Mouse (Mus musculus): Measurements from ENCODE around the gene Slu7. TPM values are rescaled to one million over a fixed set of nuclear protein-coding genes. Genes with fewer than 3 reads are reported as not detected.
A peak's percentile ranks its signal among the peaks of the same experiment; 100 is the strongest.

Slu7 gene
- polyA plus RNA-seq, 1 experiment from 2014 or later: 71.6 TPM

GRCm38 (mm10) chr11:43449916-43450315 lies 16.4 kb downstream of the Slu7 start:
- WGBS: 88% methylated on average over 2 of the region's 2 CpGs
- H3K4me3 ChIP-seq (ENCODE audit: low read depth, low read length): no peak overlapping the region
- ATAC-seq (ENCODE audit: low FRiP score) (no peak), DNase-seq (ENCODE audit: low spot score, missing footprints) (no peak)
- H3K4me1 ChIP-seq (ENCODE audit: control insufficient read depth, insufficient read depth, low read length): no peaks in the 10 kb centered on the region
- H3K9me3 ChIP-seq (ENCODE audit: control insufficient read depth, low read length): no peaks in the 10 kb centered on the region
- H3K9ac ChIP-seq (ENCODE audit: low read length): no peak overlapping the region
- no peak overlapping the region for H3K27ac ChIP-seq (ENCODE audit: low read depth, low read length)
- H3K36me3 ChIP-seq (ENCODE audit: control insufficient read depth, insufficient read depth, low read length): peaks cover 9% of the 10 kb centered on the region; the same call in 1 of the 2 replicates
- no peaks in the 10 kb centered on the region for H3K27me3 ChIP-seq (ENCODE audit: control insufficient read depth, insufficient read depth, low read length)
- H3K4me2 ChIP-seq: no peak overlapping the region

- DNase-seq (ENCODE audit: low spot score, missing footprints): peak; percentile 57
- Histone ChIP-seq H3K9me3 (ENCODE audit: control insufficient read depth, low read length) (no peaks in the 10 kb centered on the region), H3K4me2 (no peak overlapping the region), H3K27ac (ENCODE audit: low read depth, low read length) (no peak overlapping the region), H3K36me3 (ENCODE audit: control insufficient read depth, insufficient read depth, low read length) (peaks cover under 1% of the 10 kb centered on the region; the same call in 1 of the 2 replicates), H3K9ac (ENCODE audit: low read length) (no peak overlapping the region), H3K4me3 (ENCODE audit: low read depth, low read length) (no peak overlapping the region), H3K27me3 (ENCODE audit: control insufficient read depth, insufficient read depth, low read length) (no peaks in the 10 kb centered on the region), H3K4me1 (ENCODE audit: control insufficient read depth, insufficient read depth, low read length) (no peaks in the 10 kb centered on the region)
- 65% methylated on average over 4 of the region's 4 CpGs for WGBS
- no peak for ATAC-seq (ENCODE audit: low FRiP score)
Measured at GRCm38 (mm10) chr11:43451322-43451721, 17.8 kb downstream of the Slu7 start.

- Histone ChIP-seq H3K27ac (ENCODE audit: low read depth, low read length) (no peak overlapping the region), H3K9ac (ENCODE audit: low read length) (no peak overlapping the region), H3K4me2 (no peak overlapping the region), H3K9me3 (ENCODE audit: control insufficient read depth, low read length) (no peaks in the 10 kb centered on the region), H3K4me3 (ENCODE audit: low read depth, low read length) (no peak overlapping the region), H3K27me3 (ENCODE audit: control insufficient read depth, insufficient read depth, low read length) (no peaks in the 10 kb centered on the region), H3K4me1 (ENCODE audit: control insufficient read depth, insufficient read depth, low read length) (no peaks in the 10 kb centered on the region), H3K36me3 (ENCODE audit: control insufficient read depth, insufficient read depth, low read length) (no peaks in the 10 kb centered on the region)
- no peak for DNase-seq (ENCODE audit: low spot score, missing footprints)
- 84% methylated on average over 2 of the region's 2 CpGs for WGBS
- no peak for ATAC-seq (ENCODE audit: low FRiP score)
Measured at GRCm38 (mm10) chr11:43452266-43452665, 18.7 kb downstream of the Slu7 start.

- Histone ChIP-seq H3K9ac (ENCODE audit: low read length) (no peak overlapping the region), H3K4me1 (ENCODE audit: control insufficient read depth, insufficient read depth, low read length) (no peaks in the 10 kb centered on the region), H3K36me3 (ENCODE audit: control insufficient read depth, insufficient read depth, low read length) (no peaks in the 10 kb centered on the region), H3K27ac (ENCODE audit: low read depth, low read length) (no peak overlapping the region), H3K27me3 (ENCODE audit: control insufficient read depth, insufficient read depth, low read length) (no peaks in the 10 kb centered on the region), H3K9me3 (ENCODE audit: control insufficient read depth, low read length) (no peaks in the 10 kb centered on the region), H3K4me2 (no peak overlapping the region), H3K4me3 (ENCODE audit: low read depth, low read length) (no peak overlapping the region)
- DNase-seq (ENCODE audit: low spot score, missing footprints) (no peak), ATAC-seq (ENCODE audit: low FRiP score) (no peak)
- 93% methylated on average over 25 of the region's 25 CpGs for WGBS
Measured at GRCm38 (mm10) chr11:43463204-43463603, 29.7 kb downstream of the Slu7 start.

- WGBS: 78% methylated on average over 5 of the region's 5 CpGs
- Histone ChIP-seq H3K9ac (ENCODE audit: low read length) (no peak overlapping the region), H3K4me1 (ENCODE audit: control insufficient read depth, insufficient read depth, low read length) (peaks cover 5% of the 10 kb centered on the region; the same call in 1 of the 2 replicates), H3K27me3 (ENCODE audit: control insufficient read depth, insufficient read depth, low read length) (no peaks in the 10 kb centered on the region), H3K36me3 (ENCODE audit: control insufficient read depth, insufficient read depth, low read length) (no peaks in the 10 kb centered on the region), H3K9me3 (ENCODE audit: control insufficient read depth, low read length) (no peaks in the 10 kb centered on the region), H3K4me2 (no peak overlapping the region), H3K27ac (ENCODE audit: low read depth, low read length) (no peak overlapping the region), H3K4me3 (ENCODE audit: low read depth, low read length) (no peak overlapping the region)
- DNase-seq (ENCODE audit: low spot score, missing footprints): peak; percentile 33
- no peak for ATAC-seq (ENCODE audit: low FRiP score)
Measured at GRCm38 (mm10) chr11:43470118-43470517, 36.6 kb downstream of the Slu7 start.

DNA sequence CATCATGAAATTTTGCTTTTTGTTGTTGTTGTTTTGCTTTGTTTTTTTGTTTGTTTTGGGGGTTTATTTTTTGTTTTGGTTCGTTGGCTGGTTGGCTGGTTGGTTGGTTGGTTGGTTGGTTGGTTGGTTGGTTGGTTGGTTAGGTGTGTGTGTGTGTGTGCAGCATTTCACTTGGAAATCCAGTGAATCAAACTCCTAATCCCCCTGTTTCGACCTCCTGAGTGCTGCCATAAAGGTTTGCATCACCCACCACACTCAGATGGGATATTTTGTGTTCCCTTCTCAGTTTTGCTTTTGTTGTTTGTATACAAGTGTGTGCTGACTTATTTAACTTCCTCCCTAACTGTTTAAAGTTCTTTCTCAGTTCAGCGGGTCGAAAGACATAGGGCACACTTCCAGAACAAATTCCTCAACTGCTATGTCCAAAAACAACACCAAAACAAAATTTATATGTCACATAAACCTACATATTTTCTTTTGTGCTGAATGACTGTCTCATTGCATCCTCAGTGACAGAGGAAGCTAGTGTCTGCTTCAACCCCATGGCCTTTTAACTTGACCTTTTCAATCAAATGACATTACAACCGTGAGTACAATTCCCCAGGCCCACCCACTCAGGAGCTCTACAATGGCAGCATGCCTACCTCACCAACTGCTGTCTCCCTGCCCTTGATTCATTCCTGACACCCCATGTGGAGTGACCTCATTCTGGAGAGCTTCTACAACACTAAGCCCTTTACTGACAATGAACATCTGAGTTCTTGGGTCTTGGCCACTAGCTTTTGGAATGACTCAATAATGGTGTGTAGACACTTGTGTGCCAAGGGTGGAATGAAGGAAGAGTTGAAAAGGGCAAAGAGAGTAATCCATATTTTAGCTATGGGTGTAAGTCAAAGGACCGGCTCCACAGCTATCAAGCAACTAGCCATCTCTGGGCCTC lies 37.6 kb downstream of the Slu7 start:
- Histone ChIP-seq H3K36me3 (ENCODE audit: control insufficient read depth, insufficient read depth, low read length) (no peaks in the 10 kb centered on the region), H3K9me3 (ENCODE audit: control insufficient read depth, low read length) (no peaks in the 10 kb centered on the region), H3K9ac (ENCODE audit: low read length) (no peak overlapping the region), H3K4me1 (ENCODE audit: control insufficient read depth, insufficient read depth, low read length) (peaks cover 5% of the 10 kb centered on the region; the same call in 1 of the 2 replicates), H3K4me3 (ENCODE audit: low read depth, low read length) (no peak overlapping the region), H3K4me2 (no peak overlapping the region), H3K27ac (ENCODE audit: low read depth, low read length) (no peak overlapping the region), H3K27me3 (ENCODE audit: control insufficient read depth, insufficient read depth, low read length) (no peaks in the 10 kb centered on the region)
- ATAC-seq (ENCODE audit: low FRiP score) (no peak), DNase-seq (ENCODE audit: low spot score, missing footprints) (peak; percentile 78)
- 71% methylated on average over 6 of the region's 6 CpGs for WGBS

DNA sequence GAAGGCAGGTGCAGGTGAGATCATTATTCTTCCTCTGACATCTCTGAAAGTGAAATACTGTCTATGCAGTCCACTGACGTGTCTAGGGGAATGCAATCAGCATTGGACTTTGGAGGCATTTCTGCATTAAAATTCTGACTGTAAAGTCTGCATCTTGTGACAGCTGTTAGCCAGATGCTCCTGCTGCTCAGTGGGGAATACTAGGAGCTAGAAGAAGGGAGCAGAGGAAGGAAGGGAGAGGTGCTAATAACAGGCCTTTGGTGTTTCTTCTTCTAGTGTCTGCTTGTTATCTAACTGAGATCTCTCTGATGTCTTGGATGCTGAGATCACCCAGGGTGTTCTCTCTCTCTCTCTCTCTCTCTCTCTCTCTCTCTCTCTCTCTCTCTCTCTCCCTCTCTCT lies 39.6 kb downstream of the Slu7 start:
- WGBS: 69% methylated on average over 1 of the region's 1 CpGs
- Histone ChIP-seq H3K9me3 (ENCODE audit: control insufficient read depth, low read length) (no peaks in the 10 kb centered on the region), H3K4me3 (ENCODE audit: low read depth, low read length) (no peak overlapping the region), H3K9ac (ENCODE audit: low read length) (no peak overlapping the region), H3K27ac (ENCODE audit: low read depth, low read length) (no peak overlapping the region), H3K36me3 (ENCODE audit: control insufficient read depth, insufficient read depth, low read length) (no peaks in the 10 kb centered on the region), H3K4me1 (ENCODE audit: control insufficient read depth, insufficient read depth, low read length) (peaks cover 5% of the 10 kb centered on the region; the same call in 1 of the 2 replicates), H3K4me2 (no peak overlapping the region), H3K27me3 (ENCODE audit: control insufficient read depth, insufficient read depth, low read length) (no peaks in the 10 kb centered on the region)
- DNase-seq (ENCODE audit: low spot score, missing footprints) (peak; percentile 85), ATAC-seq (ENCODE audit: low FRiP score) (no peak)

DNA sequence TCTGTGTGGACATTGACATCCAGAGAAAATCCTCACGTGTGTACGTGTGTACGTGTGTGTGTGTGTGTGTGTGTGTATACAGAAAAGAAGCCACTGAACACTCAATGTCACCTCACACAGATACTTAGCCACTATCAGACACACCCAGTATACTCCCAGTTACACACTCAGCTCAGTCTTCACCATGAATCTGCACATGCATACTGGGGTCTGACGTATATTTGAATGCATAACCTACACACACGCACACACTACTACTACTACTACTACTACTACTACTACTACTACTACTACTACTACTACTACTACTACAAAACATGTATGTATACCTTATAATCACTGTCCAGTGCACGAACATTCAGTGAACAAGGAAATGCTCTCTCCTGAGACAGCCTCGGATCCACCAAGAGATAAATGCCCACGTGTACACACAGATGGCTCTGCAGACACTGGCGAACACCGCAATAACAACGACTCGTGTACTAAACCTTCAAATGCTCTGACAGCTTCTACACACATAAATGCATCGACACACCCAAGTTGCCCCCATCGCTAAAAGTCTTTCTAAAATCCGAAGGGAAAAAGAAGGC lies 40.2 kb downstream of the Slu7 start:
- peak overlapping the region; percentile 31 for H3K4me3 ChIP-seq (ENCODE audit: low read depth, low read length)
- H3K27me3 ChIP-seq (ENCODE audit: control insufficient read depth, insufficient read depth, low read length): no peaks in the 10 kb centered on the region
- 56% methylated on average over 15 of the region's 15 CpGs for WGBS
- H3K27ac ChIP-seq (ENCODE audit: low read depth, low read length): no peak overlapping the region
- peak overlapping the region; percentile 66 for H3K4me2 ChIP-seq
- peak; percentile 73 for DNase-seq (ENCODE audit: low spot score, missing footprints)
- no peak overlapping the region for H3K9ac ChIP-seq (ENCODE audit: low read length)
- peak; percentile 36; the same call in 1 of the 2 replicates for ATAC-seq (ENCODE audit: low FRiP score)
- H3K9me3 ChIP-seq (ENCODE audit: control insufficient read depth, low read length): no peaks in the 10 kb centered on the region
- H3K4me1 ChIP-seq (ENCODE audit: control insufficient read depth, insufficient read depth, low read length): peaks cover 5% of the 10 kb centered on the region; the same call in 1 of the 2 replicates
- H3K36me3 ChIP-seq (ENCODE audit: control insufficient read depth, insufficient read depth, low read length): no peaks in the 10 kb centered on the region

- Histone ChIP-seq H3K9ac (ENCODE audit: low read length) (peak within 1 kb of the TSS; percentile 17), H3K4me3 (ENCODE audit: low read depth, low read length) (peak within 1 kb of the TSS; percentile 31), H3K4me1 (ENCODE audit: control insufficient read depth, insufficient read depth, low read length) (peaks cover 5% of the 10 kb centered on the region; the same call in 1 of the 2 replicates), H3K27me3 (ENCODE audit: control insufficient read depth, insufficient read depth, low read length) (no peaks in the 10 kb centered on the region), H3K36me3 (ENCODE audit: control insufficient read depth, insufficient read depth, low read length) (no peaks in the 10 kb centered on the region), H3K4me2 (peak within 1 kb of the TSS; percentile 66), H3K27ac (ENCODE audit: low read depth, low read length) (no peak within 1 kb of the TSS), H3K9me3 (ENCODE audit: control insufficient read depth, low read length) (no peaks in the 10 kb centered on the region)
- peak; percentile 78 for ATAC-seq (ENCODE audit: low FRiP score)
- WGBS: 3% methylated on average over 24 of the region's 24 CpGs
- peak; percentile 92 for DNase-seq (ENCODE audit: low spot score, missing footprints)
Measured at GRCm38 (mm10) chr11:43474225-43474774, 40.8 kb downstream of the Slu7 start, which contains the start of gene C1qtnf2. Gene C1qtnf2, plus strand, starts transcription at chr11:43474276.
